Mouse (Mus musculus) CH12.LX (cell line): ENCODE results near the gene Cacna1a. TPM values are rescaled to one million over a fixed set of nuclear protein-coding genes. Genes with fewer than 3 reads are reported as not detected.

Experiments used
- DNase-seq: peaks from one replicate; pipeline ENCODE4 v3.0.0-alpha.2; 2013; ENCODE audit errors: extremely low read depth
- H3K27ac ChIP-seq: 2 replicates; pipeline ENCODE4 v1.5.1; 2012; ENCODE audit warnings: low read depth, mild to moderate bottlenecking, control low read depth, moderate library complexity; ENCODE audit not compliant: insufficient read depth
- H3K27me3 ChIP-seq: replicated peaks from 2 replicates; pipeline ENCODE3; 2012; ENCODE audit warnings: inconsistent platforms
- H3K36me3 ChIP-seq, 2 experiments: replicated peaks in 1 of 2; 2 replicates each; pipeline versions ENCODE3 to v1.6.1; 2012; ENCODE audit warnings: inconsistent platforms in 1 of 2, low read length in 1 of 2, mild to moderate bottlenecking in 1 of 2, mixed read lengths in 1 of 2, moderate library complexity in 1 of 2; ENCODE audit not compliant: control insufficient read depth in 1 of 2, insufficient read depth in 1 of 2
- H3K4me1 ChIP-seq, 2 experiments: 2 replicates each; pipeline ENCODE4 v1.6.1; 2012; ENCODE audit warnings: inconsistent platforms in 1 of 2, moderate library complexity in 1 of 2; ENCODE audit not compliant: insufficient read depth in 2 of 2, control insufficient read depth in 1 of 2
- H3K4me2 ChIP-seq: 2 replicates; pipeline ENCODE4 v1.6.1; 2012; ENCODE audit warnings: low read depth, mild to moderate bottlenecking, control low read depth; ENCODE audit not compliant: poor library complexity, insufficient read depth, severe bottlenecking
- H3K4me3 ChIP-seq, 3 experiments: fragments of 150-350 bp in 1 of 3; sonication (generic) in 1 of 3; replicated peaks in 1 of 3; 2 replicates each; pipeline versions ENCODE3 to v1.5.1; 2011 to 2012; ENCODE audit warnings: low read depth in 2 of 3, low read length in 2 of 3, mild to moderate bottlenecking in 2 of 3, moderate library complexity in 2 of 3, control low read depth in 1 of 3, improper control_type of control experiment in 1 of 3, inconsistent platforms in 1 of 3, mixed read lengths in 1 of 3; ENCODE audit not compliant: poor library complexity in 1 of 3
- H3K79me2 ChIP-seq: replicated peaks from 2 replicates; pipeline ENCODE4 v1.6.1; 2012; ENCODE audit warnings: mild to moderate bottlenecking, moderate library complexity; ENCODE audit not compliant: control insufficient read depth, poor library complexity, insufficient read depth, severe bottlenecking; ENCODE audit errors: extremely low read depth
- H3K9ac ChIP-seq: 2 replicates; pipeline ENCODE4 v1.6.1; 2012; ENCODE audit warnings: low read depth, mild to moderate bottlenecking, control low read depth, moderate library complexity; ENCODE audit not compliant: insufficient read depth
- H3K9me3 ChIP-seq: replicated peaks from 2 replicates; pipeline ENCODE3; 2012; ENCODE audit warnings: low read length, inconsistent platforms, mixed read lengths
- BHLHE40 ChIP-seq: IDR thresholded peaks from 2 replicates; pipeline ENCODE4 v1.6.1; 2011; ENCODE audit warnings: mild to moderate bottlenecking, low read depth, low read length, improper control_type of control experiment
- E2F4 ChIP-seq: IDR thresholded peaks from 2 replicates; pipeline ENCODE4 v1.6.1; 2011; ENCODE audit warnings: low read depth, low read length, improper control_type of control experiment; ENCODE audit not compliant: insufficient replicate concordance
- ELF1 ChIP-seq: IDR thresholded peaks from 2 replicates; pipeline ENCODE4 v1.6.1; 2014; ENCODE audit warnings: low read depth, mild to moderate bottlenecking, inconsistent platforms, low read length, improper control_type of control experiment
- GABPA ChIP-seq: IDR thresholded peaks from 2 replicates; pipeline ENCODE4 v1.6.1; 2012; ENCODE audit warnings: low read depth, low read length, improper control_type of control experiment, inconsistent platforms; ENCODE audit not compliant: insufficient replicate concordance
- HCFC1 ChIP-seq: IDR thresholded peaks from 2 replicates; pipeline ENCODE4 v1.6.1; 2012; ENCODE audit warnings: low read depth, mild to moderate bottlenecking, inconsistent platforms, low read length, improper control_type of control experiment
- JUND ChIP-seq: conservative IDR thresholded peaks from 2 replicates; pipeline ENCODE4 v1.6.1; 2011; ENCODE audit warnings: low read depth, low read length, improper control_type of control experiment
- KAT2A ChIP-seq: IDR thresholded peaks from 2 replicates; pipeline ENCODE4 v1.6.1; 2012; ENCODE audit warnings: low read length, improper control_type of control experiment, inconsistent platforms; ENCODE audit not compliant: insufficient replicate concordance
- MAX ChIP-seq: IDR thresholded peaks from 2 replicates; pipeline ENCODE4 v1.6.1; 2011; ENCODE audit warnings: low read length, improper control_type of control experiment
- MAZ ChIP-seq: IDR thresholded peaks from 2 replicates; pipeline ENCODE4 v1.6.1; 2012; ENCODE audit warnings: low read depth, mild to moderate bottlenecking, inconsistent platforms, low read length, improper control_type of control experiment, moderate library complexity
- MEF2A ChIP-seq: IDR thresholded peaks from 2 replicates; pipeline ENCODE4 v1.6.1; 2014; ENCODE audit warnings: low read depth, mild to moderate bottlenecking, inconsistent platforms, low read length, improper control_type of control experiment, borderline replicate concordance
- MXI1 ChIP-seq: IDR thresholded peaks from 2 replicates; pipeline ENCODE4 v1.6.1; 2011; ENCODE audit warnings: mild to moderate bottlenecking, low read depth, low read length, improper control_type of control experiment
- NELFE ChIP-seq: IDR thresholded peaks from 2 replicates; pipeline ENCODE4 v1.6.1; 2011; ENCODE audit warnings: low read depth, low read length, improper control_type of control experiment
- PAX5 ChIP-seq: IDR thresholded peaks from 2 replicates; pipeline ENCODE4 v1.6.1; 2012; ENCODE audit warnings: low read length, inconsistent platforms, mixed read lengths
- POLR2A ChIP-seq: IDR thresholded peaks from 2 replicates; pipeline ENCODE4 v1.6.1; 2011; ENCODE audit warnings: low read depth, mild to moderate bottlenecking, improper control_type of control experiment, low read length
- POLR2AphosphoS2 ChIP-seq: IDR thresholded peaks from 2 replicates; pipeline ENCODE4 v1.6.1; 2011; ENCODE audit warnings: low read depth, low read length, improper control_type of control experiment
- RAD21 ChIP-seq: IDR thresholded peaks from 2 replicates; pipeline ENCODE4 v1.6.1; 2011; ENCODE audit warnings: low read depth, mild to moderate bottlenecking, low read length, improper control_type of control experiment, moderate library complexity
- SIN3A ChIP-seq: IDR thresholded peaks from 2 replicates; pipeline ENCODE4 v1.6.1; 2012; ENCODE audit warnings: low read length, improper control_type of control experiment, inconsistent platforms
- TCF12 ChIP-seq: IDR thresholded peaks from 2 replicates; pipeline ENCODE4 v1.6.1; 2014; ENCODE audit warnings: low read depth, mild to moderate bottlenecking, inconsistent platforms, low read length, improper control_type of control experiment
- USF2 ChIP-seq: conservative IDR thresholded peaks from 2 replicates; pipeline ENCODE4 v1.6.1; 2011; ENCODE audit warnings: low read depth, low read length, improper control_type of control experiment
- dilution Hi-C: fragments of 300-500 bp; cut with MboI; formaldehyde crosslinking; loops from 2 replicates; pipeline ENCODE4 v1.14.3; 2020; ENCODE audit warnings: low sequenced_read_pairs; ENCODE audit not compliant: extremely low pct_unique_long_range_greater_than_20kb, extremely low pct_ligation_motif_present
- in situ Hi-C: fragments of 300-500 bp; cut with MboI; formaldehyde crosslinking; loops from 3 replicates; pipeline ENCODE4 v1.14.3; 2019; ENCODE audit warnings: low sequenced_read_pairs, low pct_ligation_motif_present, low pct_unique_long_range_greater_than_20kb, mixed read lengths
- polyA plus RNA-seq: library from polyadenylated mRNA; unstranded; fragments of >175 nt; gene quantifications from 2 replicates; pipeline ENCODE4 v1.2.1, GENCODE M21; 2012; ENCODE audit warnings: low read depth; ENCODE audit not compliant: insufficient read length
- total RNA-seq, 2 experiments: library from RNA; depleted of rRNA; stranded (reverse); fragments of 300-350 nt in 1 of 2; fragments of >200 nt in 1 of 2; gene quantifications; 2 replicates each; pipeline ENCODE4 v1.2.3; 2012 to 2014

Cacna1a gene
- total and polyA plus RNA-seq, 3 experiments: 2.6 to 9.4 (median 6.9) TPM

GRCm38 (mm10) chr8:84426582-84426981 lies 38.3 kb downstream of the Cacna1a start:
- dilution Hi-C loops (no loop called here), in situ Hi-C loops (no loop called here)
- H3K9me3 ChIP-seq: no peaks in the 10 kb centered on the region
- H3K4me2 ChIP-seq: no peak overlapping the region
- H3K79me2 ChIP-seq: no peaks in the 10 kb centered on the region
- no peak for DNase-seq
- H3K4me1 ChIP-seq: no peaks in the 10 kb centered on the region
- no peaks in the 10 kb centered on the region for H3K36me3 ChIP-seq
- peaks cover 88% of the 10 kb centered on the region for H3K27me3 ChIP-seq
- H3K9ac ChIP-seq: no peak overlapping the region
- no peak overlapping the region for H3K4me3 ChIP-seq
- H3K27ac ChIP-seq: no peak overlapping the region
- TF ChIP-seq TCF12 (no peak), POLR2A (no peak), USF2 (no peak), MAZ (no peak), RAD21 (no peak), MEF2A (no peak)
- TF ChIP-seq, all 38 proteins: peak for 0

GRCm38 (mm10) chr8:84428034-84428433 lies 39.8 kb downstream of the Cacna1a start:
- Histone ChIP-seq H3K9ac (no peak overlapping the region), H3K79me2 (no peaks in the 10 kb centered on the region), H3K27ac (no peak overlapping the region), H3K4me1 (no peaks in the 10 kb centered on the region), H3K4me2 (no peak overlapping the region), H3K27me3 (peaks cover 91% of the 10 kb centered on the region), H3K36me3 (no peaks in the 10 kb centered on the region), H3K4me3 (no peak overlapping the region), H3K9me3 (no peaks in the 10 kb centered on the region)
- in situ Hi-C loops (no loop called here), dilution Hi-C loops (no loop called here)
- no peak for TF ChIP-seq KAT2A
- TF ChIP-seq ELF1: no peak
- TF ChIP-seq E2F4: no peak
- TF ChIP-seq MXI1: no peak
- TF ChIP-seq POLR2A: no peak
- no peak for TF ChIP-seq SIN3A
- no peak for TF ChIP-seq RAD21
- TF ChIP-seq MAZ: no peak
- TF ChIP-seq GABPA: no peak
- TF ChIP-seq HCFC1: no peak
- no peak for TF ChIP-seq JUND
- no peak for TF ChIP-seq MAX
- no peak for DNase-seq

GRCm38 (mm10) chr8:84429014-84429413 lies 40.8 kb downstream of the Cacna1a start:
- no peak overlapping the region for H3K27ac ChIP-seq
- in situ Hi-C loops (no loop called here), dilution Hi-C loops (no loop called here)
- DNase-seq: no peak
- peaks cover 88% of the 10 kb centered on the region for H3K27me3 ChIP-seq
- no peak overlapping the region for H3K4me3 ChIP-seq
- no peaks in the 10 kb centered on the region for H3K9me3 ChIP-seq
- H3K4me1 ChIP-seq: no peaks in the 10 kb centered on the region
- no peak overlapping the region for H3K4me2 ChIP-seq
- H3K79me2 ChIP-seq: no peaks in the 10 kb centered on the region
- no peaks in the 10 kb centered on the region for H3K36me3 ChIP-seq
- H3K9ac ChIP-seq: no peak overlapping the region
- TF ChIP-seq E2F4 (no peak), MEF2A (no peak), POLR2AphosphoS2 (no peak), RAD21 (no peak), BHLHE40 (no peak), NELFE (no peak), PAX5 (no peak)
